Mouse (Mus musculus) 3T3-L1 (cell line): ENCODE measurements around the gene Sh3bgrl2.

Source experiments
- DNase-seq: peaks from one replicate; pipeline ENCODE4 v3.0.0-alpha.2; 2015; ENCODE audit warnings: low read depth, low spot score

Gene Sh3bgrl2

GRCm38 (mm10) chr9:83589680-83590467, 41.7 kb downstream of the Sh3bgrl2 start:
- DNase-seq, result no peak

- DNase-seq, result no peak
Observed at GRCm38 (mm10) chr9:83591848-83592456, 43.8 kb downstream of the Sh3bgrl2 start.

- no peak for DNase-seq
Observed at GRCm38 (mm10) chr9:83593811-83594210, 45.7 kb downstream of the Sh3bgrl2 start.

- no peak for DNase-seq
Observed at GRCm38 (mm10) chr9:83596132-83596531, 48.0 kb downstream of the Sh3bgrl2 start.

GRCm38 (mm10) chr9:83596646-83597481, 48.7 kb downstream of the Sh3bgrl2 start:
- no peak for DNase-seq

GRCm38 (mm10) chr9:83598047-83598446, 49.9 kb downstream of the Sh3bgrl2 start:
- DNase-seq, result no peak

- DNase-seq, result no peak
Observed at GRCm38 (mm10) chr9:83599505-83599904, 51.4 kb downstream of the Sh3bgrl2 start.

GRCm38 (mm10) chr9:83600286-83601048, 52.3 kb downstream of the Sh3bgrl2 start:
- DNase-seq, result no peak

GRCm38 (mm10) chr9:83602176-83602770, 54.1 kb downstream of the Sh3bgrl2 start:
- peak; percentile 19 for DNase-seq

GRCm38 (mm10) chr9:83603159-83603558, 55.0 kb downstream of the Sh3bgrl2 start:
- no peak for DNase-seq

GRCm38 (mm10) chr9:83605886-83606640, 57.9 kb downstream of the Sh3bgrl2 start:
- no peak for DNase-seq

GRCm38 (mm10) chr9:83608135-83608534, 60.0 kb downstream of the Sh3bgrl2 start:
- no peak for DNase-seq

GRCm38 (mm10) chr9:83609422-83610297, 61.5 kb downstream of the Sh3bgrl2 start:
- DNase-seq, result peak; percentile 84

GRCm38 (mm10) chr9:83615912-83616585, 67.9 kb downstream of the Sh3bgrl2 start:
- DNase-seq, result no peak

GRCm38 (mm10) chr9:83616586-83617081, 68.5 kb downstream of the Sh3bgrl2 start:
- DNase-seq, result no peak

GRCm38 (mm10) chr9:83623455-83623854, 75.3 kb downstream of the Sh3bgrl2 start:
- no peak for DNase-seq

GRCm38 (mm10) chr9:83624193-83624592, 76.1 kb downstream of the Sh3bgrl2 start:
- no peak for DNase-seq

GRCm38 (mm10) chr9:83625085-83625484, 77.0 kb downstream of the Sh3bgrl2 start:
- DNase-seq, result no peak
